Mouse (Mus musculus) myocyte (in vitro differentiated cells): ENCODE results near the gene Fam102a. TPM values are rescaled to one million over a fixed set of nuclear protein-coding genes. Genes with fewer than 3 reads are reported as not detected.

Source experiments
- H3K27me3 ChIP-seq: one replicate; pipeline ENCODE4 v1.6.1; 2011; ENCODE audit not compliant: control insufficient read depth, insufficient read depth, insufficient read length
- H3K36me3 ChIP-seq: one replicate; pipeline ENCODE4 v1.6.1; 2011; ENCODE audit not compliant: control insufficient read depth, insufficient read depth
- H3K4me2 ChIP-seq: one replicate; pipeline ENCODE4 v1.6.1; 2011; ENCODE audit warnings: low read depth, control low read depth
- H3K4me3 ChIP-seq: one replicate; pipeline ENCODE4 v1.5.1; 2011; ENCODE audit warnings: mild to moderate bottlenecking, control low read depth, moderate library complexity
- H3K79me2 ChIP-seq: one replicate; pipeline ENCODE4 v1.6.1; 2011; ENCODE audit not compliant: control insufficient read depth, insufficient read depth
- H3ac ChIP-seq: one replicate; pipeline ENCODE4 v1.6.1; 2011; ENCODE audit not compliant: control insufficient read depth, insufficient read length
- CEBPB ChIP-seq: IDR thresholded peaks from 2 replicates; pipeline ENCODE4 v1.6.1; 2011; ENCODE audit warnings: mild to moderate bottlenecking, moderate library complexity; ENCODE audit not compliant: poor library complexity, insufficient read depth, severe bottlenecking
- E2F4 ChIP-seq: IDR thresholded peaks from one replicate; pipeline ENCODE4 v1.6.1; 2011; ENCODE audit warnings: mild to moderate bottlenecking, control low read depth, moderate library complexity; ENCODE audit not compliant: insufficient read depth
- MAX ChIP-seq: IDR thresholded peaks from one replicate; pipeline ENCODE4 v1.6.1; 2011; ENCODE audit warnings: low read depth, mild to moderate bottlenecking, control low read depth
- MYOD1 ChIP-seq, 3 experiments: IDR thresholded peaks; one replicate each; pipeline ENCODE4 v1.6.1; 2011; ENCODE audit warnings: control low read depth in 2 of 3, low read depth in 2 of 3, mild to moderate bottlenecking in 2 of 3, moderate library complexity in 1 of 3; ENCODE audit not compliant: insufficient read length in 2 of 3, control insufficient read depth in 1 of 3
- MYOG ChIP-seq, 3 experiments: IDR thresholded peaks; one replicate each; pipeline ENCODE4 v1.6.1; 2011; ENCODE audit warnings: control low read depth in 2 of 3, low read depth in 2 of 3, mild to moderate bottlenecking in 2 of 3; ENCODE audit not compliant: insufficient read length in 2 of 3, control insufficient read depth in 1 of 3, insufficient read depth in 1 of 3
- POLR2A ChIP-seq: IDR thresholded peaks from one replicate; pipeline ENCODE4 v1.6.1; 2011; ENCODE audit warnings: low read depth, mild to moderate bottlenecking, control low read depth, moderate library complexity; ENCODE audit not compliant: insufficient read length
- POLR2AphosphoS2 ChIP-seq: IDR thresholded peaks from one replicate; pipeline ENCODE4 v1.6.1; 2011; ENCODE audit warnings: low read depth, control low read depth; ENCODE audit not compliant: insufficient read length
- REST ChIP-seq: IDR thresholded peaks from one replicate; pipeline ENCODE4 v1.6.1; 2011; ENCODE audit warnings: mild to moderate bottlenecking, control low read depth, moderate library complexity; ENCODE audit not compliant: insufficient read depth, insufficient read length
- SRF ChIP-seq: IDR thresholded peaks from one replicate; pipeline ENCODE4 v1.6.1; 2011; ENCODE audit warnings: low read depth; ENCODE audit not compliant: control insufficient read depth, insufficient read length
- TCF12 ChIP-seq: IDR thresholded peaks from one replicate; pipeline ENCODE4 v1.6.1; 2011; ENCODE audit warnings: mild to moderate bottlenecking, control low read depth; ENCODE audit not compliant: poor library complexity, insufficient read depth, severe bottlenecking
- TCF3 ChIP-seq: IDR thresholded peaks from one replicate; pipeline ENCODE4 v1.6.1; 2011; ENCODE audit warnings: low read depth, control low read depth; ENCODE audit not compliant: insufficient read length
- USF1 ChIP-seq: IDR thresholded peaks from one replicate; pipeline ENCODE4 v1.6.1; 2011; ENCODE audit warnings: low read depth, mild to moderate bottlenecking, control low read depth, moderate library complexity
- polyA plus RNA-seq: library from polyadenylated mRNA; unstranded; fragments of >200 nt; fragmentation: generic; extraction: Trizol; gene quantifications from one replicate; pipeline ENCODE4 v1.2.1, GENCODE M21; 2012; ENCODE audit warnings: missing spikeins

Gene Fam102a
- polyA plus RNA-seq, 1 experiment: 1.7 TPM

DNA sequence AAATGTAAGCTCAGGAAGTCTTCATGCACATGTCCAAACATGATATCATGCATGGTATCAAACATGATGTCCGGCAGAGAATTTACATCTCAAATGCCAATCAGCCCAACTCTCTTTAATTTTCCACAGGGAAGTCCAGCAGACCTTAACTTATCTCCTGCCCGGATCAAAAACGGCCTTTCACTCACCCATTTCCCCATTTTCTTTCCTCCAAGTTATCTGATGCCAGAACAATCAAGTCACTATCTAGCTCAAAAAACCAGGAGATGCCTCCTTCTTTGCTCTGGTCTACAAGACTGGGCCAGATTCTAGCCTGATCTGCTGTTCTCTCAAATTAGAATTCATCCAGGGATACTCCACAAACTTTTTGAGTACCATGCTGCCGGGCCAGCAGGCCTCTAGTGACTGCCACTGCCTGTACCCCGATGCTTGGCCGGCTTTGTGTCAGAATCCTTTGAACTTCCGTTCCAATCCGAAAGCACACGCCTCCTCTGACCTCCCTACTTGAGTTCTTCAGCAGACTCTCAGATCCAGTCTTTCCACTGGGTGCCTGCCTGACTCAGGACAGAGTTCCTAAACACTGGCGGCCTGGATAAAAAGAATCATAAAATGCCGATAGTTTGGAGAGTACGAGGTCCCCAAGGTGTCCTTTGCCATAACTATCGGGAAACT is 935 bp upstream of the Fam102a start:
- Histone ChIP-seq H3K36me3 (no peaks in the 10 kb centered on the region), H3ac (no peak overlapping the region), H3K4me3 (peak overlapping the region; percentile 29), H3K79me2 (no peaks in the 10 kb centered on the region), H3K4me2 (peak overlapping the region; percentile 99), H3K27me3 (no peaks in the 10 kb centered on the region)
- TF ChIP-seq E2F4 (no peak), TCF12 (no peak), USF1 (no peak), POLR2AphosphoS2 (no peak), REST (no peak), POLR2A (no peak), CEBPB (no peak), MAX (no peak), TCF3 (no peak), SRF (no peak), MYOG (IDR thresholded peaks at IDR 0.05; ENCODE audit: control insufficient read depth in 1 of 3, insufficient read depth in 1 of 3, insufficient read length in 2 of 3, low read depth in 2 of 3) (no peak), MYOD1 (IDR thresholded peaks at IDR 0.05; ENCODE audit: control insufficient read depth in 1 of 3, insufficient read length in 2 of 3, low read depth in 2 of 3) (no peak)

DNA sequence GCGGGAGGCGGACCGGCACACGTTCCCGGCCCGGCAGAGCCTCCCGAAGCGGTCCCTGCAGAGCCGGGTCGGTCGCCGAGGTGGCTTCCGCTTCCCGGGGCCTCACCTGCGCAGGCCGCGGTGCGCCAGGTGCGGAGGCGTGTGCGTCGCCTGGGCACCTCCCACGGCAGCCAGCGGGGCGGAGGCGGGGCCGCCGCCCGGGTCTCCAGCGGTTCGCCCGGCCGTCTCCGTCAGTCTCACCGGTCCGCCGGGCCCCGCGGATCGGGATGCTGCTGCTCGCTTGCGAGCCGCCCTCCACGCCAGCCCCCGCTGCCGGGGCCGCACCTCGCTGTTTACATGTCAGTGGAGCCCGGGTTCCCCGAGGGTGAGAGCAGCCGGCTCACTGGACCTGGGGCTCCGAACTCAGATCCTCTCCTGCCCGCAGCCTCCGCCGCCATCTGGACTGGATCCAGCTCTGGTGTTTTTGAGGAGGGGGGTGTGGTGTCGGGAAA is 414 bp downstream of the Fam102a start:
- Histone ChIP-seq H3ac (peak overlapping the region; percentile 53), H3K79me2 (no peaks in the 10 kb centered on the region), H3K4me2 (peak overlapping the region; percentile 87), H3K36me3 (no peaks in the 10 kb centered on the region), H3K27me3 (no peaks in the 10 kb centered on the region), H3K4me3 (peak overlapping the region; percentile 29)
- TF ChIP-seq SRF (no peak), MYOD1 (IDR thresholded peaks at IDR 0.05; ENCODE audit: control insufficient read depth in 1 of 3, insufficient read length in 2 of 3, low read depth in 2 of 3) (peak in 2 of 3 experiments; percentile 0 to 45), MAX (no peak), MYOG (IDR thresholded peaks at IDR 0.05; ENCODE audit: control insufficient read depth in 1 of 3, insufficient read depth in 1 of 3, insufficient read length in 2 of 3, low read depth in 2 of 3) (peak in 1 of 3 experiments; percentile 23), CEBPB (no peak), REST (no peak)

GRCm38 (mm10) chr2:32536086-32536633 is 1.0 kb downstream of the Fam102a start:
- TF ChIP-seq MYOD1 (IDR thresholded peaks at IDR 0.05; ENCODE audit: control insufficient read depth in 1 of 3, insufficient read length in 2 of 3, low read depth in 2 of 3) (no peak), E2F4 (no peak), REST (no peak), MAX (no peak), POLR2AphosphoS2 (no peak), TCF12 (no peak), POLR2A (no peak), USF1 (no peak)
- peak overlapping the region; percentile 87 for H3K4me2 ChIP-seq
- H3K79me2 ChIP-seq: no peaks in the 10 kb centered on the region
- H3K36me3 ChIP-seq: no peaks in the 10 kb centered on the region
- peak overlapping the region; percentile 29 for H3K4me3 ChIP-seq
- peak overlapping the region; percentile 53 for H3ac ChIP-seq
- H3K27me3 ChIP-seq: no peaks in the 10 kb centered on the region

DNA sequence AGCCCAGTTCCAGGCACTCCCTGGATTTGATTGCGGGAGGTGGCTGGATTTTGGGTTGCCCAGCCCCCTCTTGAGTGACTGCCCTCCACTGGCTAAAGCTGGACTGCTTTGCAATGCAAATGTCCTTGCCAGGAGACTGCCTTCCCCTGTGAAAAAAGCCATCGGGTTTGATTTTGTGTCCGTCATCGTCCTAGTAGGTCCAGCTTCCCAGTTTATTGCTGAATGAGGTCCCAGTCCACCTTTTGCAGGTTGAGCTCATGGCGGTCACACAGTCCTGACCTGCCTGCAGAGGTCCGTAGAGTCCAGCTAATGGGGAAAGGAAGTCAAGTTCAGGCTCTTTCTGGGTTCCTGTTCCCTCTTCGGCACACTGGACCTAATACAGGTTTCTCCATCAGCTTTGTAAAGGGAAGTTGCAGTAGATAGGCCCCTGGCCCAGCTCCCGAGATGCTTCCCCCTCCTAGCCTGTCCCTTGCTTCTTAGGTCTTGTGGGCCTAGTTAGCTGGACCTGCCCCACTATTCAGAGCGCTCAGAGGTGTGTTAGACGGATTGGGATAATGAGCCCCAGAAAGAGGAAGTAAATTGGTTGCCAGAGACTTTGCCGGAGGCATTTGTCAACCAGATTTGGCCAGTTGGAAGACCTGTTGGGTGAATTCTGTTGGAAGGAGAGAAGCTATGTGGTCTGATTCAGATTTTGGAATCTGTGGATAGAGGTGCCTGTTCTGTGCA is 1.7 kb downstream of the Fam102a start:
- Histone ChIP-seq H3K36me3 (no peaks in the 10 kb centered on the region), H3K4me2 (peak overlapping the region; percentile 87), H3K27me3 (no peaks in the 10 kb centered on the region), H3K4me3 (peak overlapping the region; percentile 29), H3K79me2 (no peaks in the 10 kb centered on the region), H3ac (no peak overlapping the region)
- TF ChIP-seq SRF (no peak), POLR2A (no peak), POLR2AphosphoS2 (no peak), REST (no peak), MYOG (IDR thresholded peaks at IDR 0.05; ENCODE audit: control insufficient read depth in 1 of 3, insufficient read depth in 1 of 3, insufficient read length in 2 of 3, low read depth in 2 of 3) (no peak), MYOD1 (IDR thresholded peaks at IDR 0.05; ENCODE audit: control insufficient read depth in 1 of 3, insufficient read length in 2 of 3, low read depth in 2 of 3) (no peak), CEBPB (no peak), TCF3 (no peak), E2F4 (no peak), TCF12 (no peak), USF1 (no peak), MAX (no peak)
